Mouse (Mus musculus) activated CD4-positive, CD25-positive, alpha-beta regulatory T cell, adult 4 months (primary cell): ENCODE results near the gene Setd6. TPM values are rescaled to one million over a fixed set of nuclear protein-coding genes. Genes with fewer than 3 reads are reported as not detected.
A peak's percentile ranks its signal among the peaks of the same experiment; 100 is the strongest.

Experiments used
- ATAC-seq: one replicate; pipeline ENCODE4 v1.8.0; 2017
- polyA plus RNA-seq, 2 experiments: library from polyadenylated mRNA; unstranded; fragments of 100-300 nt; shearing (Covaris generic); gene quantifications; one replicate each; pipeline ENCODE4 v1.2.1; 2017

Setd6 gene
- polyA plus RNA-seq, 2 experiments from 2014 or later = 6.2 to 11.7 TPM

DNA sequence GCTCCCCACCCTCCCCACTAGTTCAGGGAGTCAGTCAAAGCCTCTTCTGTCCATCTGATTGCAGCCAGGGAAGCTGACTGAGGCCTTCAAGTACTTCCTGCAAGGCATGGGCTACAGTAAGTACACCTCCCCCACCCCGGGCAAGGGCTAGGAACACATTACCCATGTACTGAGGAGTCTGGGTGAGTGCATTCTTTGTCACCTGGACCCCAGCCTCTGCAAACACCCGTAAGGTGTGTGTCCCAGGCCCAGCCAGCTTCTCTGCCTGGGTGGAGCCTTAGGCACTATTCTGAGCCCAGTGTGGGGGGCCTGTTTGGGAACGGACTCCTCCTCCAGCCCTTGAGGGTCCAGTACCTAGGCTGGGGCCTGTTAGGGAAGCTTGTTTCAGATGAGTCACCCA lies 4.7 kb upstream of the Setd6 start:
- ATAC-seq = no peak

GRCm38 (mm10) chr8:95712395-95712794 lies 3.3 kb upstream of the Setd6 start:
- no peak for ATAC-seq

GRCm38 (mm10) chr8:95713100-95714010 lies 2.3 kb upstream of the Setd6 start:
- ATAC-seq = peak; percentile 60

- ATAC-seq = no peak
These were observed 1.3 kb upstream of the Setd6 start for GRCm38 (mm10) chr8:95714367-95714766.

GRCm38 (mm10) chr8:95714837-95715413 lies 756 bp upstream of the Setd6 start:
- ATAC-seq = no peak

DNA sequence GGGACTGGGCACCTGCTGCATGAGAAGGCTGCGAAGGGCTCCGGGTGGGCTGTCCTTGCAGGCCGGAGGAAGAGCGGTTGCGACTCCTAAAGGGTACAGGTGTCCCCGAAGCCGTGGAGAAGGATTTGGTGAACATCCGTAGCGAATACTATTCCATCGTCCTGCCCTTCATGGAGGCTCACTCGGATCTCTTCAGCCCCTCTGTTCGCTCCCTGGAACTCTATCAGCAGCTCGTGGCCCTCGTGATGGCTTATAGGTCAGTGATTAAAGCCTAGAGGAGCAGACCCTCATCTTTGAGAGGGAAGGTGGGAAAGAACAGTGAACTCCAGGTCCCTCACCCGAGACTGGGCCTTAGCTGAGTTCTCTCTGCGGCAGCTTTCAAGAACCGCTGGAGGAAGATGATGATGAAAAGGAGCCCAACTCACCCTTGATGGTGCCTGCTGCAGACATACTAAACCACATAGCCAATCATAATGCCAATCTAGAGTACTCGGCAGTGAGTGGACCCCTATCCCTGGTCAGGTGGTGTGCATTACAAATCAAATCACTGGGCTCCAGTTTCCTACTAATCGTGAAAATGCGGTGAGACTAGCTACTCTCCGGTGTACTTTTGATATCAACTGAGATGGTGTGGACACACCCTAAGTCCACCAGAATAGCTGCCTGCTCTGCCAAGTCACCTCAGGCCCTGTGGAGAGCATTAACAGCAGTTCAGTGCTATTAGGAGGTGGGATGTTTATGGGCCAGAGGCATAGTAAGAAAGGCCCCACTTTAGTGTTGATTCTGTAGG lies 1.1 kb downstream of the Setd6 start:
- ATAC-seq = no peak

- ATAC-seq = no peak
These were observed 11.9 kb downstream of the Setd6 start for GRCm38 (mm10) chr8:95727625-95728024.

DNA sequence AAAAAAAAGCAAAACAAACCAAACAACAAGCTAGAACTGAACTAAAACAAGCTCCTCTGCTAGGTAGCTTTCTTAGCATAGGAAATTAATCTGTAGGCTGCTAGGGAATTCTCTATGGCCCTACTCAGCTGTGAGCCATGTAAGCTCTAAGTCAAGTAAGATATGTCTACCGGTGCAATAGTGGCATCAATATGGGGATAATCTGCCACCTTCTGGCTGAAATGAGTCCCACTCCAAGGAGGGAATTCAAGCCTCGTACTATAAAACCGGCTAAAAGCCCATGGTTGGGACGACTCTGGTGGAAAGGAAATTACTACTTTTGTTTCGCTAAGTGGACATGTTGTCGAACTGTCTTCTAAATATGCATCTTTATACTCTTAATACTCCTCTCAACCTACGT lies 22.9 kb downstream of the Setd6 start:
- no peak for ATAC-seq

GRCm38 (mm10) chr8:95741732-95742131 lies 26.1 kb downstream of the Setd6 start:
- ATAC-seq = no peak

DNA sequence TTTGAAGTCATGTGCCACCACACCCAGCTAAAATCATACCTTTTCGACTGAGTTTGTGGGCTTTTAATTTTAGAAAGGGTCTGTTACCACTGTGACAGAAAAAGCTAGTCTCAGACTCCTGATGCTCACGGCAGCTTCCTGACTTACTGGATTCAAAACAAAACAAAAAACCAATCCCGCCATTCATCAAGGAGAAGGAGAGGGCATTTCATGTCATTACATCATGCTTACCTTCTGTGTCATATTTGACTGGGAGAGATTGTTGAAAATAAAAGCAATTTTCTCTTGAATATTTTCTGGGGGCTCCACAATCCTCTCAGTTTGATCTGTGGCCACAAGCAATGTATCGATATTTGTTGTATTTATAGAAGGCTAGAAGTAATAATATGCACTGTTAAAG lies 32.3 kb downstream of the Setd6 start:
- ATAC-seq = no peak

- no peak for ATAC-seq
These were observed 36.2 kb downstream of the Setd6 start for GRCm38 (mm10) chr8:95751924-95752323.

DNA sequence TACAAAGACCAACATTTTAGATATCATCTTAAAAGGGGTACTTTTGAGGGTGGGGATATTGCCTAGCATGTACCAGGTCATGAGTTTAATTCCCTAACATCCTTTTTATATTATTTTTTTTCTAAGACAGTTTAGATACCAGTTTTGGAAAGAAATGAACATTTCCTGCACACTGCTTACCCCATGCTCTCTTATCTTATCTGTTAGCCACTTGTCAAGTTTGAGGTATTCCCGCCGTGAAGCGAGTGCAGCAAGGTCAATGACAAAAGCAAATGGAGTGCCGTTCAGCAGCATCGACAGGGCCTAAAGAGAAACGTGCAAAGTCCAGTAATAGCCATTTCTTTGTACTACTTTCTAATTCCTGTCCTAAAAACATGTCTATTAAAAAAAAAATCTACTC lies 44.6 kb downstream of the Setd6 start:
- no peak for ATAC-seq

DNA sequence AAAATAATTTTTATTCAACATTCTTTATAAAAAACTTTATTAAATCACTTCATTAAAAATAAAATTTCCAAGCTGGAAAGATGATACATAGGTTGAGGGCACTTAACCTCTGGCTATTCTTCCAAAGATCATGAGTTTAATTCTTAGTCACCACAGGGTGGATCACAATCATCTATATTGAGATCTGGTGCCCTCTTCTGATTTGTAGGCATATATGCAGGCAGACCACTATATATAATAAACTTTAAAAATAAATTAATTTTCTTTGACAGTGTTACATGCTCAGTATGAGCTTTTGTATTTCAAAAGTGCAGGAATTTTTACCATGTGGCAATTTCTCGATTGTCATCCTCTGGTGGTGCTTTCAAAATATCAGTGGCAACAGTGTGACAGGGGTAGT lies 48.5 kb downstream of the Setd6 start:
- ATAC-seq = no peak

Other genes with a start within 250 kb of the Setd6 start
- 10 to 100 TPM; 13.9 to 14.2 TPM for gene Csnk2a2, start 225.8 kb upstream of the Setd6 start, polyA plus RNA-seq
- gene Ccdc113, start 181.8 kb upstream of the Setd6 start, polyA plus RNA-seq = not detected
- gene Prss54, start 139.5 kb upstream of the Setd6 start, polyA plus RNA-seq = not detected
- gene Gins3, start 82.4 kb upstream of the Setd6 start, polyA plus RNA-seq = 10 to 100 TPM in 1 of 2 experiments, 1 to 10 TPM in 1; 7.0 to 10.1 TPM
- gene Ndrg4, start 38.9 kb upstream of the Setd6 start, polyA plus RNA-seq = under 1 TPM in 1 of 2 experiments, not detected in 1; 0.97 TPM
- 10 to 100 TPM; 87.9 to 88.0 TPM for gene Cnot1, start 91.6 kb downstream of the Setd6 start, polyA plus RNA-seq
- gene Sap18b, start 109.5 kb downstream of the Setd6 start, polyA plus RNA-seq = 100 to 1,000 TPM; 286 to 315 TPM
- 1 to 10 TPM; 4.7 to 5.3 TPM for gene Slc38a7, start 137.7 kb downstream of the Setd6 start, polyA plus RNA-seq
- 100 to 1,000 TPM in 1 of 2 experiments, 10 to 100 TPM in 1; 66.6 to 136 TPM for gene Got2, start 172.7 kb downstream of the Setd6 start, polyA plus RNA-seq